Mouse (Mus musculus): ENCODE data around the gene Galnt12. TPM values are rescaled to one million over a fixed set of nuclear protein-coding genes. Genes with fewer than 3 reads are reported as not detected.

Galnt12 gene
- polyA plus RNA-seq, 1 experiment from 2014 or later = 1.8 TPM

GRCm38 (mm10) chr4:47140301-47140700 lies 48.6 kb downstream of the Galnt12 start:
- no peak overlapping the region for H3K27ac ChIP-seq (ENCODE audit: low read length)
- H3K9me3 ChIP-seq (replicated peaks; ENCODE audit: control insufficient read depth, low read length, poor library complexity, severe bottlenecking) = no peaks in the 10 kb centered on the region
- no peak for ATAC-seq
- no peak overlapping the region for H3K4me2 ChIP-seq (ENCODE audit: low read length)
- no peaks in the 10 kb centered on the region for H3K27me3 ChIP-seq (ENCODE audit: control insufficient read depth, insufficient read depth, low read depth, low read length)
- H3K36me3 ChIP-seq (ENCODE audit: control insufficient read depth, insufficient read depth, low read length) = no peaks in the 10 kb centered on the region
- H3K9ac ChIP-seq (ENCODE audit: low read depth, low read length) = no peak overlapping the region
- H3K4me3 ChIP-seq (ENCODE audit: low read depth, low read length) = no peak overlapping the region
- WGBS = 97% methylated on average over 3 of the region's 3 CpGs
- H3K4me1 ChIP-seq (ENCODE audit: control insufficient read depth, insufficient read depth, low read length) = peaks cover 4% of the 10 kb centered on the region; the same call in 1 of the 2 replicates

- H3K4me1 ChIP-seq (ENCODE audit: control insufficient read depth, insufficient read depth, low read length) = peaks cover 4% of the 10 kb centered on the region; the same call in 1 of the 2 replicates
- peak; percentile 54; the same call in 1 of the 2 replicates for ATAC-seq
- WGBS = 45% methylated on average over 10 of the region's 10 CpGs
- no peak overlapping the region for H3K9ac ChIP-seq (ENCODE audit: low read depth, low read length)
- H3K4me2 ChIP-seq (ENCODE audit: low read length) = no peak overlapping the region
- peak overlapping the region; percentile 50; the same call in 1 of the 2 replicates for H3K27ac ChIP-seq (ENCODE audit: low read length)
- no peaks in the 10 kb centered on the region for H3K27me3 ChIP-seq (ENCODE audit: control insufficient read depth, insufficient read depth, low read depth, low read length)
- H3K4me3 ChIP-seq (ENCODE audit: low read depth, low read length) = no peak overlapping the region
- no peaks in the 10 kb centered on the region for H3K36me3 ChIP-seq (ENCODE audit: control insufficient read depth, insufficient read depth, low read length)
- no peaks in the 10 kb centered on the region for H3K9me3 ChIP-seq (replicated peaks; ENCODE audit: control insufficient read depth, low read length, poor library complexity, severe bottlenecking)
Observed at GRCm38 (mm10) chr4:47141444-47142154, 49.9 kb downstream of the Galnt12 start.

- Histone ChIP-seq H3K4me1 (ENCODE audit: control insufficient read depth, insufficient read depth, low read length) (peaks cover 4% of the 10 kb centered on the region; the same call in 1 of the 2 replicates), H3K4me3 (ENCODE audit: low read depth, low read length) (no peak overlapping the region), H3K9me3 (replicated peaks; ENCODE audit: control insufficient read depth, low read length, poor library complexity, severe bottlenecking) (no peaks in the 10 kb centered on the region), H3K27ac (ENCODE audit: low read length) (no peak overlapping the region), H3K9ac (ENCODE audit: low read depth, low read length) (no peak overlapping the region), H3K36me3 (ENCODE audit: control insufficient read depth, insufficient read depth, low read length) (no peaks in the 10 kb centered on the region), H3K4me2 (ENCODE audit: low read length) (no peak overlapping the region), H3K27me3 (ENCODE audit: control insufficient read depth, insufficient read depth, low read depth, low read length) (no peaks in the 10 kb centered on the region)
- 83% methylated on average over 6 of the region's 6 CpGs for WGBS
- ATAC-seq = no peak
Observed at GRCm38 (mm10) chr4:47143849-47144248, 52.1 kb downstream of the Galnt12 start.

GRCm38 (mm10) chr4:47145341-47145740 lies 53.6 kb downstream of the Galnt12 start:
- no peak overlapping the region for H3K27ac ChIP-seq (ENCODE audit: low read length)
- no peak for ATAC-seq
- 93% methylated on average over 6 of the region's 6 CpGs for WGBS
- no peaks in the 10 kb centered on the region for H3K27me3 ChIP-seq (ENCODE audit: control insufficient read depth, insufficient read depth, low read depth, low read length)
- H3K4me1 ChIP-seq (ENCODE audit: control insufficient read depth, insufficient read depth, low read length) = peaks cover 4% of the 10 kb centered on the region; the same call in 1 of the 2 replicates
- no peaks in the 10 kb centered on the region for H3K9me3 ChIP-seq (replicated peaks; ENCODE audit: control insufficient read depth, low read length, poor library complexity, severe bottlenecking)
- no peak overlapping the region for H3K4me3 ChIP-seq (ENCODE audit: low read depth, low read length)
- no peak overlapping the region for H3K9ac ChIP-seq (ENCODE audit: low read depth, low read length)
- H3K4me2 ChIP-seq (ENCODE audit: low read length) = no peak overlapping the region
- H3K36me3 ChIP-seq (ENCODE audit: control insufficient read depth, insufficient read depth, low read length) = no peaks in the 10 kb centered on the region

GRCm38 (mm10) chr4:47146561-47146960 lies 54.9 kb downstream of the Galnt12 start:
- Histone ChIP-seq H3K4me1 (ENCODE audit: control insufficient read depth, insufficient read depth, low read length) (peaks cover 4% of the 10 kb centered on the region; the same call in 1 of the 2 replicates), H3K4me3 (ENCODE audit: low read depth, low read length) (no peak overlapping the region), H3K36me3 (ENCODE audit: control insufficient read depth, insufficient read depth, low read length) (no peaks in the 10 kb centered on the region), H3K27ac (ENCODE audit: low read length) (no peak overlapping the region), H3K9me3 (replicated peaks; ENCODE audit: control insufficient read depth, low read length, poor library complexity, severe bottlenecking) (no peaks in the 10 kb centered on the region), H3K4me2 (ENCODE audit: low read length) (no peak overlapping the region), H3K9ac (ENCODE audit: low read depth, low read length) (no peak overlapping the region), H3K27me3 (ENCODE audit: control insufficient read depth, insufficient read depth, low read depth, low read length) (no peaks in the 10 kb centered on the region)
- ATAC-seq = no peak
- WGBS = 87% methylated on average over 4 of the region's 4 CpGs

- ATAC-seq = no peak
- Histone ChIP-seq H3K27ac (ENCODE audit: low read length) (no peak overlapping the region), H3K27me3 (ENCODE audit: control insufficient read depth, insufficient read depth, low read depth, low read length) (no peaks in the 10 kb centered on the region), H3K9ac (ENCODE audit: low read depth, low read length) (no peak overlapping the region), H3K4me2 (ENCODE audit: low read length) (no peak overlapping the region), H3K36me3 (ENCODE audit: control insufficient read depth, insufficient read depth, low read length) (no peaks in the 10 kb centered on the region), H3K4me1 (ENCODE audit: control insufficient read depth, insufficient read depth, low read length) (no peaks in the 10 kb centered on the region), H3K9me3 (replicated peaks; ENCODE audit: control insufficient read depth, low read length, poor library complexity, severe bottlenecking) (no peaks in the 10 kb centered on the region), H3K4me3 (ENCODE audit: low read depth, low read length) (no peak overlapping the region)
- WGBS = 25% methylated on average over 3 of the region's 3 CpGs
Observed at GRCm38 (mm10) chr4:47149963-47150362, 58.3 kb downstream of the Galnt12 start.

- 94% methylated on average over 3 of the region's 3 CpGs for WGBS
Observed at GRCm38 (mm10) chr4:47150806-47151205, 59.1 kb downstream of the Galnt12 start.

GRCm38 (mm10) chr4:47151553-47152183 lies 60.0 kb downstream of the Galnt12 start:
- no peak for ATAC-seq

More at GRCm38 (mm10) chr4:47150806-47151205, 59.1 kb downstream of the Galnt12 start:
- Histone ChIP-seq H3K27me3 (ENCODE audit: control insufficient read depth, insufficient read depth, low read depth, low read length) (no peaks in the 10 kb centered on the region), H3K27ac (ENCODE audit: low read length) (no peak overlapping the region), H3K4me2 (ENCODE audit: low read length) (no peak overlapping the region), H3K4me3 (ENCODE audit: low read depth, low read length) (no peak overlapping the region), H3K36me3 (ENCODE audit: control insufficient read depth, insufficient read depth, low read length) (no peaks in the 10 kb centered on the region), H3K4me1 (ENCODE audit: control insufficient read depth, insufficient read depth, low read length) (no peaks in the 10 kb centered on the region), H3K9me3 (replicated peaks; ENCODE audit: control insufficient read depth, low read length, poor library complexity, severe bottlenecking) (no peaks in the 10 kb centered on the region), H3K9ac (ENCODE audit: low read depth, low read length) (no peak overlapping the region)
- no peak for ATAC-seq

GRCm38 (mm10) chr4:47161103-47161755 lies 69.5 kb downstream of the Galnt12 start:
- Histone ChIP-seq H3K4me1 (ENCODE audit: control insufficient read depth, insufficient read depth, low read length) (peaks cover 11% of the 10 kb centered on the region), H3K27me3 (ENCODE audit: control insufficient read depth, insufficient read depth, low read depth, low read length) (no peaks in the 10 kb centered on the region), H3K9ac (ENCODE audit: low read depth, low read length) (no peak overlapping the region), H3K36me3 (ENCODE audit: control insufficient read depth, insufficient read depth, low read length) (no peaks in the 10 kb centered on the region), H3K4me2 (ENCODE audit: low read length) (no peak overlapping the region), H3K27ac (ENCODE audit: low read length) (no peak overlapping the region), H3K9me3 (replicated peaks; ENCODE audit: control insufficient read depth, low read length, poor library complexity, severe bottlenecking) (peaks cover 2% of the 10 kb centered on the region; the same call in 1 of the 2 replicates), H3K4me3 (ENCODE audit: low read depth, low read length) (no peak overlapping the region)
- 5% methylated on average over 3 of the region's 4 CpGs for WGBS
- ATAC-seq = peak; percentile 78

More at GRCm38 (mm10) chr4:47151553-47152183, 60.0 kb downstream of the Galnt12 start:
- Histone ChIP-seq H3K27me3 (ENCODE audit: control insufficient read depth, insufficient read depth, low read depth, low read length) (no peaks in the 10 kb centered on the region), H3K9ac (ENCODE audit: low read depth, low read length) (no peak overlapping the region), H3K36me3 (ENCODE audit: control insufficient read depth, insufficient read depth, low read length) (no peaks in the 10 kb centered on the region), H3K9me3 (replicated peaks; ENCODE audit: control insufficient read depth, low read length, poor library complexity, severe bottlenecking) (no peaks in the 10 kb centered on the region), H3K4me3 (ENCODE audit: low read depth, low read length) (no peak overlapping the region), H3K4me2 (ENCODE audit: low read length) (no peak overlapping the region), H3K27ac (ENCODE audit: low read length) (no peak overlapping the region), H3K4me1 (ENCODE audit: control insufficient read depth, insufficient read depth, low read length) (no peaks in the 10 kb centered on the region)
- 78% methylated on average over 8 of the region's 8 CpGs for WGBS

All from midbrain, embryonic 16.5 days (tissue).